Comparison of ENCODE assay signal across 8 mouse cellular contexts in genomic region chr6:113530932-113531839, GRCm38 (mm10). TPM values are rescaled to one million over a fixed set of nuclear protein-coding genes. Genes with fewer than 3 reads are reported as not detected.
DNase-seq lines count a peak whose midpoint lies in the region; ATAC-seq and TF ChIP-seq lines count a peak whose summit lies in the region.

TSS of gene Emc3 (minus strand) at chr6:113531652.
TSS of gene Fancd2 (plus strand) at chr6:113531682.

- TF ChIP-seq RAD21 in CH12.LX (IDR thresholded peaks at IDR 0.05; ENCODE audit: low read depth, low read length) = no peak

- TF ChIP-seq POLR2A in CH12.LX (IDR thresholded peaks at IDR 0.05; ENCODE audit: low read depth, low read length) = peak; percentile 88

- no peaks in the 10 kb centered on the region for H3K27me3 ChIP-seq in CH12.LX (replicated peaks)
- H3K27me3 ChIP-seq in forebrain, embryonic 11.5 days (ENCODE audit: control insufficient read depth, insufficient read depth, low read length) = no peaks in the 10 kb centered on the region
- no peaks in the 10 kb centered on the region for H3K27me3 ChIP-seq in heart, embryonic 16.5 days (ENCODE audit: control insufficient read depth, insufficient read depth, low read length)
- no peaks in the 10 kb centered on the region for H3K27me3 ChIP-seq in liver, embryonic 13.5 days
- no peaks in the 10 kb centered on the region for H3K27me3 ChIP-seq in stomach, embryonic 14.5 days (ENCODE audit: control insufficient read depth, insufficient read depth, low read length)

- TF ChIP-seq EP300 in CH12.LX (IDR thresholded peaks at IDR 0.05; ENCODE audit: low read length) = no peak

- H3K79me2 ChIP-seq in CH12.LX (replicated peaks; ENCODE audit: control insufficient read depth, extremely low read depth, insufficient read depth, poor library complexity, severe bottlenecking) = peaks cover 51% of the 10 kb centered on the region

- H3K4me1 ChIP-seq in CH12.LX (ENCODE audit: control insufficient read depth in 1 of 2, insufficient read depth in 2 of 2) = peaks cover 4 to 34% of the 10 kb centered on the region in 2 experiments
- no peaks in the 10 kb centered on the region; the same call in 1 of the 2 replicates for H3K4me1 ChIP-seq in forebrain, embryonic 11.5 days (replicated peaks; ENCODE audit: control insufficient read depth, insufficient read depth, low read length)
- H3K4me1 ChIP-seq in heart, embryonic 16.5 days (ENCODE audit: control insufficient read depth, insufficient read depth, low read length) = peaks cover 10% of the 10 kb centered on the region
- peaks cover 33% of the 10 kb centered on the region for H3K4me1 ChIP-seq in liver, embryonic 13.5 days (replicated peaks)
- peaks cover 7% of the 10 kb centered on the region; the same call in 1 of the 2 replicates for H3K4me1 ChIP-seq in stomach, embryonic 14.5 days (ENCODE audit: control insufficient read depth, insufficient read depth, low read length)

- H3K9ac ChIP-seq in CH12.LX (ENCODE audit: insufficient read depth, low read depth) = peak within 1 kb of the TSS; percentile 78
- H3K9ac ChIP-seq in forebrain, embryonic 11.5 days (ENCODE audit: low read length) = peak within 1 kb of the TSS; percentile 84
- H3K9ac ChIP-seq in heart, embryonic 16.5 days (ENCODE audit: low read length) = peak within 1 kb of the TSS; percentile 86
- peak within 1 kb of the TSS; percentile 76 for H3K9ac ChIP-seq in liver, embryonic 13.5 days
- H3K9ac ChIP-seq in stomach, embryonic 14.5 days (replicated peaks; ENCODE audit: low read depth, low read length) = peak within 1 kb of the TSS; percentile 70

- H3K9me3 ChIP-seq in CH12.LX (replicated peaks; ENCODE audit: low read length) = no peaks in the 10 kb centered on the region
- no peaks in the 10 kb centered on the region for H3K9me3 ChIP-seq in forebrain, embryonic 11.5 days (ENCODE audit: control insufficient read depth, low read length)
- H3K9me3 ChIP-seq in heart, embryonic 16.5 days (replicated peaks; ENCODE audit: control insufficient read depth, low read length) = no peaks in the 10 kb centered on the region
- H3K9me3 ChIP-seq in liver, embryonic 13.5 days (replicated peaks) = no peaks in the 10 kb centered on the region
- H3K9me3 ChIP-seq in stomach, embryonic 14.5 days (ENCODE audit: control insufficient read depth, low read depth, low read length) = no peaks in the 10 kb centered on the region

- DNase-seq in CH12.LX (ENCODE audit: extremely low read depth) = peak; percentile 86
- DNase-seq in c-Kit-positive CD71-negative TER-119-negative erythroid progenitor cells, embryonic 14.5 days (ENCODE audit: low read depth) = peak; percentile 73
- DNase-seq in forebrain, embryonic 11.5 days (ENCODE audit: low spot score) = peak; percentile 95
- DNase-seq in kidney, postnatal 25 days = peak; percentile 91 to 93
- DNase-seq in liver, embryonic 13.5 days = peak; percentile 83
- peak; percentile 88 to 90 for DNase-seq in natural killer cell, adult 2 months (ENCODE audit: low spot score in 2 of 2)

- peak within 1 kb of the TSS; percentile 18; the same call in 1 of the 2 replicates for H3K27ac ChIP-seq in CH12.LX (ENCODE audit: insufficient read depth, low read depth)
- peak within 1 kb of the TSS; percentile 25; the same call in 1 of the 2 replicates for H3K27ac ChIP-seq in forebrain, embryonic 11.5 days (ENCODE audit: low read depth, low read length)
- H3K27ac ChIP-seq in heart, embryonic 16.5 days (ENCODE audit: low read length) = peak within 1 kb of the TSS; percentile 75
- peak within 1 kb of the TSS; percentile 75 for H3K27ac ChIP-seq in liver, embryonic 13.5 days
- H3K27ac ChIP-seq in stomach, embryonic 14.5 days (ENCODE audit: low read length) = no peak within 1 kb of the TSS

- peak; percentile 91 for ATAC-seq in forebrain, embryonic 11.5 days (replicated peaks; ENCODE audit: low FRiP score)
- ATAC-seq in heart, embryonic 16.5 days (replicated peaks; ENCODE audit: extremely low read depth, insufficient read depth, low FRiP score) = peak; percentile 77
- ATAC-seq in liver, embryonic 13.5 days (ENCODE audit: low read depth) = peak; percentile 83
- ATAC-seq in stomach, embryonic 14.5 days (ENCODE audit: insufficient number of reproducible peaks, insufficient read depth, low FRiP score, low read depth) = peak; percentile 88

- dilution Hi-C loops in CH12.LX (cut with MboI; ENCODE audit: extremely low pct_ligation_motif_present, extremely low pct_unique_long_range_greater_than_20kb, low sequenced_read_pairs) = no loop called here

- peak within 1 kb of the TSS; percentile 85 for H3K4me2 ChIP-seq in CH12.LX (ENCODE audit: insufficient read depth, low read depth, poor library complexity, severe bottlenecking)
- peak within 1 kb of the TSS; percentile 73 for H3K4me2 ChIP-seq in forebrain, embryonic 11.5 days (ENCODE audit: low read depth, low read length, severe bottlenecking)
- H3K4me2 ChIP-seq in heart, embryonic 16.5 days (ENCODE audit: low read depth, low read length) = peak within 1 kb of the TSS; percentile 75
- peak within 1 kb of the TSS; percentile 84 for H3K4me2 ChIP-seq in liver, embryonic 13.5 days
- peak within 1 kb of the TSS; percentile 60 for H3K4me2 ChIP-seq in stomach, embryonic 14.5 days (replicated peaks; ENCODE audit: low read depth, low read length)

- H3K4me3 ChIP-seq in CH12.LX (replicated peaks in 1 of 3; ENCODE audit: low read depth in 2 of 3, low read length in 2 of 3, poor library complexity in 1 of 3) = peak within 1 kb of the TSS; percentile 90 to 100 (median 95)
- peak within 1 kb of the TSS; percentile 89 for H3K4me3 ChIP-seq in forebrain, embryonic 11.5 days (ENCODE audit: low read depth, low read length)
- peak within 1 kb of the TSS; percentile 90 for H3K4me3 ChIP-seq in heart, embryonic 16.5 days (ENCODE audit: low read length)
- H3K4me3 ChIP-seq in liver, embryonic 13.5 days (replicated peaks) = peak within 1 kb of the TSS; percentile 83
- peak within 1 kb of the TSS; percentile 77 for H3K4me3 ChIP-seq in stomach, embryonic 14.5 days (ENCODE audit: low read depth, low read length)

- no peak for TF ChIP-seq CTCF in CH12.LX (conservative IDR thresholded peaks at IDR 0.05 in 1 of 2, IDR thresholded peaks at IDR 0.05 in 1 of 2; ENCODE audit: low read depth in 2 of 2, low read length in 2 of 2)

- H3K36me3 ChIP-seq in CH12.LX (replicated peaks in 1 of 2; ENCODE audit: control insufficient read depth in 1 of 2, insufficient read depth in 1 of 2, low read length in 1 of 2) = peaks cover 18 to 46% of the 10 kb centered on the region in 2 experiments
- no peaks in the 10 kb centered on the region for H3K36me3 ChIP-seq in forebrain, embryonic 11.5 days (ENCODE audit: control insufficient read depth, insufficient read depth, low read length)
- 0 out of 2 replicates have a peak, but pooled peaks cover 3% of the 10 kb centered on the region for H3K36me3 ChIP-seq in heart, embryonic 16.5 days (ENCODE audit: control insufficient read depth, insufficient read depth)
- H3K36me3 ChIP-seq in liver, embryonic 13.5 days = peaks cover 23% of the 10 kb centered on the region
- H3K36me3 ChIP-seq in stomach, embryonic 14.5 days (ENCODE audit: control insufficient read depth, insufficient read depth, low read length) = peaks cover 4% of the 10 kb centered on the region; the same call in 1 of the 2 replicates

- WGBS in forebrain, embryonic 11.5 days = 2% methylated on average over 46 of the region's 47 CpGs
- under 1% methylated on average over 47 of the region's 47 CpGs for WGBS in heart, embryonic 16.5 days
- WGBS in liver, embryonic 13.5 days (ENCODE audit: insufficient replicate concordance) = under 1% methylated on average over 47 of the region's 47 CpGs
- 1% methylated on average over 47 of the region's 47 CpGs for WGBS in stomach, embryonic 14.5 days

- in situ Hi-C loops in CH12.LX (cut with MboI; ENCODE audit: low pct_ligation_motif_present, low pct_unique_long_range_greater_than_20kb, low sequenced_read_pairs) = no loop called here

TF ChIP-seq in CH12.LX, 34 proteins besides CTCF, POLR2A, EP300 and RAD21 (continues in another document):
- TF ChIP-seq MAX (IDR thresholded peaks at IDR 0.05; ENCODE audit: low read length) (peak; percentile 89), ZKSCAN1 (IDR thresholded peaks at IDR 0.05; ENCODE audit: borderline replicate concordance, low read depth, low read length) (no peak; the same call in 1 of the 2 replicates), JUND (conservative IDR thresholded peaks at IDR 0.05; ENCODE audit: low read depth, low read length) (no peak), IRF4 (IDR thresholded peaks at IDR 0.05; ENCODE audit: low read depth, low read length) (peak; percentile 76; the same call in 1 of the 2 replicates), TCF12 (IDR thresholded peaks at IDR 0.05; ENCODE audit: low read depth, low read length) (peak; percentile 87), USF1 (IDR thresholded peaks at IDR 0.05; ENCODE audit: low read depth, low read length) (no peak), MAFK (IDR thresholded peaks at IDR 0.05; ENCODE audit: insufficient replicate concordance, low read length) (no peak), USF2 (conservative IDR thresholded peaks at IDR 0.05; ENCODE audit: low read depth, low read length) (no peak), KAT2A (IDR thresholded peaks at IDR 0.05; ENCODE audit: insufficient replicate concordance, low read length) (peak; percentile 94), UBTF (IDR thresholded peaks at IDR 0.05; ENCODE audit: low read depth, low read length) (no peak), TBP (conservative IDR thresholded peaks at IDR 0.05; ENCODE audit: low read depth, low read length) (peak; percentile 80), E2F4 (IDR thresholded peaks at IDR 0.05; ENCODE audit: insufficient replicate concordance, low read depth, low read length) (peak; percentile 98)

RNA-seq across cellular contexts. Expression of gene Emc3, which starts in this region (rescaled TPM):
- 52.7 and 62.2 TPM in 2 replicates for total RNA-seq in CH12.LX (2012; rRNA removed)
- 87.5 and 90.9 TPM in 2 replicates for total RNA-seq in CH12.LX (2014; rRNA removed)
- 64.6 and 64.9 TPM in 2 replicates for polyA plus RNA-seq in CH12.LX (2012; ENCODE audit: insufficient read length, low read depth)
- 74.3 and 77.7 TPM in 2 replicates for polyA plus RNA-seq in forebrain, embryonic 11.5 days (2014; fragmentation: Nextera tagmentation; extraction: Ambion mirVana)
- polyA plus RNA-seq in heart, embryonic 16.5 days (2015; fragmentation: Nextera tagmentation; extraction: Ambion mirVana) = 89.7 and 94.5 TPM in 2 replicates
- polyA plus RNA-seq in liver, embryonic 13.5 days (2015; fragmentation: Nextera tagmentation; extraction: Ambion mirVana) = 47.5 and 54.9 TPM in 2 replicates
- 84.8 and 94.9 TPM in 2 replicates for polyA plus RNA-seq in stomach, embryonic 14.5 days (2014; fragmentation: Nextera tagmentation; extraction: Ambion mirVana)

RNA-seq across cellular contexts. Expression of gene Fancd2, which starts in this region (rescaled TPM):
- total RNA-seq in CH12.LX (2012; rRNA removed) (25.5 and 26.3 TPM in 2 replicates), CH12.LX (2014; rRNA removed) (32.7 and 37.3 TPM in 2 replicates)
- polyA plus RNA-seq in CH12.LX (2012; ENCODE audit: insufficient read length, low read depth) = 27.2 and 30.2 TPM in 2 replicates
- 25.0 and 25.1 TPM in 2 replicates for polyA plus RNA-seq in forebrain, embryonic 11.5 days (2014; fragmentation: Nextera tagmentation; extraction: Ambion mirVana)
- 8.3 and 8.4 TPM in 2 replicates for polyA plus RNA-seq in heart, embryonic 16.5 days (2015; fragmentation: Nextera tagmentation; extraction: Ambion mirVana)
- polyA plus RNA-seq in liver, embryonic 13.5 days (2015; fragmentation: Nextera tagmentation; extraction: Ambion mirVana) = 9.7 and 11.0 TPM in 2 replicates
- 12.3 and 13.8 TPM in 2 replicates for polyA plus RNA-seq in stomach, embryonic 14.5 days (2014; fragmentation: Nextera tagmentation; extraction: Ambion mirVana)
